Mouse (Mus musculus) kidney, embryonic 14.5 days (tissue): ENCODE results near the gene Dscaml1. TPM values are rescaled to one million over a fixed set of nuclear protein-coding genes. Genes with fewer than 3 reads are reported as not detected.

ENCODE experiments used
- ATAC-seq: fragments of 200-750 bp; cut with Nextera tagmentation; 2 replicates; pipeline ENCODE4 v1.8.0; 2017; ENCODE audit warnings: moderate number of reproducible peaks, mild to moderate bottlenecking, moderate TSS enrichment, moderate library complexity; ENCODE audit not compliant: low FRiP score, low TSS enrichment
- H3K27ac ChIP-seq: fragments of 300-500 bp; sonication (generic); 2 replicates; pipeline ENCODE4 v1.5.1; 2014; ENCODE audit warnings: low read depth, mild to moderate bottlenecking, low read length, moderate library complexity, mixed read lengths
- H3K27me3 ChIP-seq: fragments of 300-500 bp; sonication (generic); 2 replicates; pipeline ENCODE4 v1.6.1; 2014; ENCODE audit warnings: mild to moderate bottlenecking, low read length; ENCODE audit not compliant: control insufficient read depth, insufficient read depth
- H3K36me3 ChIP-seq: fragments of 300-500 bp; sonication (generic); 2 replicates; pipeline ENCODE4 v1.6.1; 2014; ENCODE audit warnings: low read length, mixed read lengths; ENCODE audit not compliant: control insufficient read depth, insufficient read depth
- H3K4me1 ChIP-seq: fragments of 300-500 bp; sonication (generic); 2 replicates; pipeline ENCODE4 v1.6.1; 2014; ENCODE audit warnings: low read length, mixed read lengths; ENCODE audit not compliant: control insufficient read depth, insufficient read depth
- H3K4me2 ChIP-seq: fragments of 300-500 bp; sonication (generic); replicated peaks from 2 replicates; pipeline ENCODE4 v1.6.1; 2014; ENCODE audit warnings: low read depth, mild to moderate bottlenecking, low read length
- H3K4me3 ChIP-seq: fragments of 300-500 bp; sonication (generic); 2 replicates; pipeline ENCODE4 v1.5.1; 2014; ENCODE audit warnings: mild to moderate bottlenecking, low read length
- H3K9ac ChIP-seq: fragments of 300-500 bp; sonication (generic); 2 replicates; pipeline ENCODE4 v1.6.1; 2014; ENCODE audit warnings: low read depth, mild to moderate bottlenecking, low read length, moderate library complexity
- H3K9me3 ChIP-seq: fragments of 300-500 bp; sonication (generic); 2 replicates; pipeline ENCODE4 v1.6.1; 2016; ENCODE audit warnings: low read length; ENCODE audit not compliant: control insufficient read depth
- WGBS: fragments of 180-500 bp; shearing (Covaris S2); extraction: QIAGEN DNeasy Blood & Tissue Kit; methylation state at CpG from one replicate; pipeline ENCODE4 v1.1.7; 2014; 5-methylcytosine and 5-hydroxymethylcytosine counted together
- polyA plus RNA-seq: library from polyadenylated mRNA; unstranded; fragments of >200 nt; fragmentation: Nextera tagmentation; extraction: Ambion mirVana; gene quantifications from 2 replicates; pipeline ENCODE4 v1.2.1, GENCODE M21; 2014

The Dscaml1 gene
- polyA plus RNA-seq, 1 experiment from 2014 or later: 0.23 TPM

DNA sequence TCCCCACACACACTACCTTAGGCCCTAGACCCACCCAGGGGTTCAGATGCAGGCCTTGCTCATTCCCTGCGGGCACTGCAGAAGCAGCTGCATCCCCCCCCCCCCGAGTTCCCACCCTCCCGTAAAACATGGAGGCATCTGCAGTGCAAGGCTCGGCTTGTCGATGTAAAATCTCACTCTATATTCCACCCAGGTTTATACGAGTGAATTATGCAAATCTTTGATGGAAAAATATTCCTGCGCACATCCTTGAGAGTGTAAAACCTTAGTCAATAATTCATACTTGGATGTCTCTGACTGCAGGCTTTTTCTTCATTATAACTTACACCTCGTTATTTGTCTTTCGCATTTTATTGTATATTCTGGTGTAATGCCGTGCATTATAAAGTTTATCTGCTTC lies 272.7 kb downstream of the Dscaml1 start:
- H3K4me2 ChIP-seq: no peak overlapping the region
- no peaks in the 10 kb centered on the region for H3K9me3 ChIP-seq
- H3K4me3 ChIP-seq: no peak overlapping the region
- WGBS: 80% methylated on average over 10 of the region's 10 CpGs
- no peaks in the 10 kb centered on the region for H3K36me3 ChIP-seq
- ATAC-seq: no peak
- no peak overlapping the region for H3K9ac ChIP-seq
- no peaks in the 10 kb centered on the region for H3K27me3 ChIP-seq
- H3K27ac ChIP-seq: no peak overlapping the region
- no peaks in the 10 kb centered on the region for H3K4me1 ChIP-seq

DNA sequence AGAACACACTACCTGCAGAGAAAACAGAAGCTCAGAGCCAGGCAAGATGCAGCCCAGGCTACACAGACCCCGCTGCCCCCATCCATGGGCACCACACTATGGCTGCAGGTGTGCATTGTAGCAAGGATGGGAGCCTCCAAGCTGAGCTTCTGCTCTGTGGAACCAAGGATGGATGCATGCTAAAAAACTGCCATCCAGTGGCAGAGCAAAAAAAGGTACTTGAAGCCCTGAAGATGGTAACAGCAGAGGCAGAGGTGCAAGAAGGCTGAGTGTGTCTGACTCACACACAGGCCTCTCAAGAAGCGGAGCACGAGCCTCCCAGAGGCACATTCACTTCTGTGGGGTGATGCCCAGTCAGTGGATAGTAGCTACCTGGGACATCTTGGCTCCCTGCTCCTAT lies 276.8 kb downstream of the Dscaml1 start:
- no peaks in the 10 kb centered on the region for H3K9me3 ChIP-seq
- no peaks in the 10 kb centered on the region for H3K4me1 ChIP-seq
- WGBS: 87% methylated on average over 3 of the region's 3 CpGs
- H3K4me2 ChIP-seq: no peak overlapping the region
- no peak overlapping the region for H3K9ac ChIP-seq
- H3K27me3 ChIP-seq: no peaks in the 10 kb centered on the region
- H3K36me3 ChIP-seq: no peaks in the 10 kb centered on the region
- H3K4me3 ChIP-seq: no peak overlapping the region
- H3K27ac ChIP-seq: no peak overlapping the region
- no peak for ATAC-seq

DNA sequence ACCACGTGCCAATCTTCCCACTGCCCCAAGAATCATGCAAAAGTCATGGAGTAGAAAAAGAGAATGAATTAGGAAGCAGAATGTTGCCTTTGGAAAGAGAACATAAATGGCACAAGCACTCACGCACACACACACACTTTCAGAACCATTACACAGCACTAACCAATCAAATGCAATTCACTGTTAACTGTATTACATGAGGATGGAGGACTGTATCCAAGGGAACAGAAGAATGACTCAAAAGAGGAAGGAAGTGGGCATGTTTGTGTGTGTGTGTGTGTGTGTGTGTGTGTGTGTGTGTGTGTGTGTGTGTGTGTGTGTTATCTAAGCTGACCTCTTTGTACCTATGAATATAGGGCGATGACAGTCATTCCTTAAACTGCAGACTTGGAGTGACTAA lies 278.0 kb downstream of the Dscaml1 start:
- WGBS: 80% methylated on average over 3 of the region's 3 CpGs
- no peak overlapping the region for H3K4me3 ChIP-seq
- no peaks in the 10 kb centered on the region for H3K36me3 ChIP-seq
- H3K9ac ChIP-seq: no peak overlapping the region
- H3K27ac ChIP-seq: no peak overlapping the region
- no peak for ATAC-seq
- H3K9me3 ChIP-seq: no peaks in the 10 kb centered on the region
- H3K4me2 ChIP-seq: no peak overlapping the region
- no peaks in the 10 kb centered on the region for H3K27me3 ChIP-seq
- H3K4me1 ChIP-seq: no peaks in the 10 kb centered on the region

DNA sequence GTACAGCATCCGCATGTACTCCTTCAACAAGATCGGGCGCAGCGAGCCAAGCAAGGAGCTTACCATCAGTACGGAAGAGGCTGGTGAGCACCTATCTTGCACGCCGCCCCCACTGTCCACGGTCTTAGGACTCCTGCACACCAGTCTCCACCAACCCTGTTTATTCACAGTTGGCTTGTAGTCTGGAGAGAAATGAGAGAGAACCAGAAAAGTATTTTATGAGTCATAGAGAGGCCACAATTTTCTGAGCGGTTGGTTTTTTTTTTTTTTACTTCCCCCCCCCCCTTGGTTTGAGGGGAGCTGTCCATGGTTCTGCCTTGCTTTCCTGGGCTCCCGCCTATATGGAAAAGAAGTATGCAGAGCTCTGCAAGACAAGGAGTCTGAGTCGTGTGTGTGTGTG lies 283.9 kb downstream of the Dscaml1 start:
- H3K4me2 ChIP-seq: no peak overlapping the region
- H3K9ac ChIP-seq: no peak overlapping the region
- H3K36me3 ChIP-seq: no peaks in the 10 kb centered on the region
- no peak overlapping the region for H3K4me3 ChIP-seq
- no peak for ATAC-seq
- WGBS: 71% methylated on average over 11 of the region's 11 CpGs
- H3K27me3 ChIP-seq: no peaks in the 10 kb centered on the region
- no peaks in the 10 kb centered on the region for H3K9me3 ChIP-seq
- H3K4me1 ChIP-seq: no peaks in the 10 kb centered on the region
- no peak overlapping the region for H3K27ac ChIP-seq

DNA sequence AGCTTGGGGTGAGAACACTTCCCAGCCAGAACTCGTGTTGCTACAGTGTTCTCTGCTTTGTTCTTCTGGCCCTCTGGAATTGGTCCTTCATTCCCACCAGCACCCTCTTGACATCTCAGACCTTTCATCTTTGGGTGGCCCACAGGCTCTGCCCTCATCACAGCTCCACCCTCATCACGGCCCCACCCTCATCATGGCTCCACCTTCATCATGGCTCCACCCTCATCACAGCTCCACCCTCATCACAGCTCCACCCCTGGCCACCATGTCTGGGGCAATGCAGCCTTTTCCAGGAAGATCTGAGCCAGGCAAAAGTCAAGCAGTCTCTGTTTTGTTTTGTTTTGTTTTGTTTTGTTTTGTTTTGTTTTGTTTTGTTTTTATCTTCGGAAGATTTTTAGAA lies 289.0 kb downstream of the Dscaml1 start:
- Histone ChIP-seq H3K9me3 (no peaks in the 10 kb centered on the region), H3K4me2 (no peak overlapping the region), H3K4me1 (no peaks in the 10 kb centered on the region), H3K9ac (no peak overlapping the region), H3K36me3 (no peaks in the 10 kb centered on the region), H3K27me3 (no peaks in the 10 kb centered on the region), H3K27ac (no peak overlapping the region), H3K4me3 (no peak overlapping the region)
- WGBS: 58% methylated on average over 3 of the region's 3 CpGs
- no peak for ATAC-seq

DNA sequence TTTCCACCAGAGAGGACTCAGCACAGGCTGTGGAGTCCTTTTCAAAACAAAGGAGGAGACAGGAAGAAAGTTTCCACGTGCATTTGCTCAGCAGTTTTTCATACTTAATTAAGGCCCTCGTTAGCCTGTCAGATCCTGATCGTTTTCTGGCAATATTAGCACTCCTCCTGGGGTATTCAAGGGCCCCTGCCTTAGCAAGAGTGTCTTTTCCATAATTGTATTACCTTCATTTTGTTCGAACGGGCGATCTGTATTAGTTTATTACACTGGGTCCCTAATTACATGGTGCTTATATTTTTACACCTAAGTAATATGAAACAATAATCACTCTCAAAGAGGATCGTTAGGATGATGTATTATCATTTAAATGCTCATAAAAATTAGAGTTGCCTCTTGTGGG lies 293.6 kb downstream of the Dscaml1 start:
- H3K27me3 ChIP-seq: no peaks in the 10 kb centered on the region
- 44% methylated on average over 7 of the region's 7 CpGs for WGBS
- no peak overlapping the region for H3K4me2 ChIP-seq
- no peaks in the 10 kb centered on the region for H3K9me3 ChIP-seq
- no peak overlapping the region for H3K27ac ChIP-seq
- H3K4me1 ChIP-seq: no peaks in the 10 kb centered on the region
- no peaks in the 10 kb centered on the region for H3K36me3 ChIP-seq
- no peak overlapping the region for H3K9ac ChIP-seq
- no peak overlapping the region for H3K4me3 ChIP-seq
- ATAC-seq: no peak

DNA sequence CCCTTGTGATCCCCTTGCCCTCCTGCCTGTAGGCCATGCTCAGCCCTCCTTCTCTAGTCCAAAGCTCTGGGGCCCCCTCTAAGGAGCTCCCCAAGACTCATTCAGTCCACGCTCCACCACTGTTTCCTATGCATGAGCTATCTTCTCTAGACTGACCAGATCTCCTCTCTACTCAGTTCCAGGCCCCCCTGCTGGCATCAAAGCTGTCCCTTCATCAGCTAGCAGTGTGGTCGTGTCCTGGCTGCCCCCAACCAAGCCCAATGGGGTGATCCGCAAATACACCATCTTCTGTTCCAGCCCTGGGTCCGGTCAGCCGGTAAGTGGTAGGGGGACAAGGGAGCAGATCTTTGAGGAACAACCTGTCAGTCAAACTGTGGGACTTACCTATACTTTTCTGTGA lies 305.4 kb downstream of the Dscaml1 start:
- no peaks in the 10 kb centered on the region for H3K4me1 ChIP-seq
- 75% methylated on average over 5 of the region's 5 CpGs for WGBS
- no peak overlapping the region for H3K9ac ChIP-seq
- no peaks in the 10 kb centered on the region for H3K27me3 ChIP-seq
- H3K4me2 ChIP-seq: no peak overlapping the region
- H3K36me3 ChIP-seq: no peaks in the 10 kb centered on the region
- no peak overlapping the region for H3K4me3 ChIP-seq
- ATAC-seq: no peak
- no peaks in the 10 kb centered on the region for H3K9me3 ChIP-seq
- H3K27ac ChIP-seq: no peak overlapping the region

DNA sequence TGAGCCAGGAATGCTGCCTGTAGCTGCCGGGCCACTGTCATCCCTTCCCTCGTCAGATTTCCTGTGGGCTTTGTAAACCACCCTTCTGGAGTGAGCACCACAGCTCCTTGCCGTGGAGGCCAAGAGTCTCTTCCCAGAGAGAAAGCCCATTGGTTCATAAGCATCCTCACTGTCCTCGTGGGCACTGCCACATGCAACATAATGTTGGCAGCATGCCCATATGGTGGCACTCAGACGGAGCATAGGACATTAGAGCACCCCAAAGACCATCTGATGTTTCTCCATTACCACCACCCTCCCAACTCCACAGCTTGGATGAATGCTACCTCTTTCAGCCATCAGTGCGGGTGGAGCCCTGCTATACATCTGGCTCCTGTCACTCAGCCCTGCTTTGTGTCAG lies 306.8 kb downstream of the Dscaml1 start:
- H3K27ac ChIP-seq: no peak overlapping the region
- no peak overlapping the region for H3K9ac ChIP-seq
- 75% methylated on average over 6 of the region's 6 CpGs for WGBS
- H3K4me1 ChIP-seq: no peaks in the 10 kb centered on the region
- H3K27me3 ChIP-seq: no peaks in the 10 kb centered on the region
- H3K4me2 ChIP-seq: no peak overlapping the region
- no peak overlapping the region for H3K4me3 ChIP-seq
- no peak for ATAC-seq
- H3K36me3 ChIP-seq: no peaks in the 10 kb centered on the region
- H3K9me3 ChIP-seq: no peaks in the 10 kb centered on the region

DNA sequence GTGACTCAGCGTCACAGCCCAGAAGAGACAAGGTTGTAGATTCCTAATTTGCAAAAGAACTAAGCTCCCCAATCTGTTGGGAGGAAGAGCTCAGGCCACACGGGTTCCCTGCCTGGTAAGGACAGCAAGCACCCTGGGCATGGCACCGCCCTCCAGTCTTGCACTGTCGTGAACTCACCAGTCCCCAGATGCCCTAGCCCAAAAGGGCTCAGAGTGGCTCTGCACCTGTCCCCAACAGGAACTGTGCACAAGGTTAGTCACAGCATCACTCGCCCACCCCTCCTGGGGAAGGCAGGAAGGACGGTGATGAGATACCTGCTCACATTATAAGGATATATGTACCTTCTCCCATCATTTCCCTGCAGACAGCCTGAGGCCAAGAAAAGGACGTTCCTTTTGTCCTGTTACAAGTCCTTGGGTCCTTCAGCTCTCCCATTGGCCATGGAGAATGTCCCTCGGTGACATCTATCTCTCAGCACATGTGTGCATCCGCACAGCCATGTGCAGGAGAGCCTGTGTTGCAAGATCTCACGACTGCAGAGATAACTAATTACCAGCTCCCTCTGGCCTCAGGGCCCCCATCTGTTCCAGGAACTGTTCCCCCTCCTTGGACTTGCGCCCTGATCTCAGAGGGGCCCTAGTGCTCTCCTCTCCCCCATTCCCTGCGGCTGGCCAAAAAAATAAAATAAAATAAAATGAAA lies 312.7 kb downstream of the Dscaml1 start:
- no peaks in the 10 kb centered on the region for H3K9me3 ChIP-seq
- H3K4me1 ChIP-seq: no peaks in the 10 kb centered on the region
- 73% methylated on average over 12 of the region's 12 CpGs for WGBS
- H3K9ac ChIP-seq: no peak overlapping the region
- no peak overlapping the region for H3K27ac ChIP-seq
- H3K4me2 ChIP-seq: no peak overlapping the region
- H3K27me3 ChIP-seq: no peaks in the 10 kb centered on the region
- no peak overlapping the region for H3K4me3 ChIP-seq
- no peaks in the 10 kb centered on the region for H3K36me3 ChIP-seq
- ATAC-seq: no peak
